Mouse (Mus musculus) urinary bladder, adult 2 months (tissue): Measurements from ENCODE around the gene Cyp2j5. TPM values are rescaled to one million over a fixed set of nuclear protein-coding genes. Genes with fewer than 3 reads are reported as not detected.
A peak's percentile ranks its signal among the peaks of the same experiment; 100 is the strongest.
"Not testable (repeated sequence)": the region's sequence is repeated elsewhere in the genome, so short reads cannot be mapped to it uniquely, and the experiment has no call there.

ENCODE experiments used
- DNase-seq: peaks from one replicate; pipeline ENCODE4 v3.0.0; 2022; ENCODE audit warnings: low spot score
- polyA plus RNA-seq: library from polyadenylated mRNA; depleted of rRNA; stranded (reverse); fragments of >200 nt; gene quantifications from 2 replicates; pipeline ENCODE4 v1.2.3, GENCODE M21; 2012; rRNA removed

Cyp2j5 gene
- not detected in 2 replicates for polyA plus RNA-seq

DNA sequence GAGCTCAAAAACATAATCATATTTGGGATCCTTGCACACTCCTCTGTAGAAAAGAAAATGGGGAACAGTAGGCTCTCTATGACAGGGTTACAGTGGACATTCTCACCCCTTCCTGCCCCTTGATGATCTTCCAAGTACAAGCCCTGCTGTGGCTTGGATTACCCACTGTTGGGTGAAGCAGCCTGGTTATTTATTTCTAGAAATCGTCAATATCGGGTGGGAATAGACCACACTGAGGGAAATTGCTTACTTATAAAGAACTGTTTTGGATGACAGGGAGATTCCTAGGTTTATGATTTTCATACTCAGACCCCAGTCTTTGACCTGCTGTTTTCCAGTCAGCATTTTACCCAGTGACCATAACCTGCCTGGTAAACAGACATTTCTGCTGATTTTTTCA is at the start of gene Cyp2j5:
Gene Cyp2j5, minus strand, starts transcription at position 164 of the 400 bp plus-strand sequence.
- DNase-seq = no peak

DNA sequence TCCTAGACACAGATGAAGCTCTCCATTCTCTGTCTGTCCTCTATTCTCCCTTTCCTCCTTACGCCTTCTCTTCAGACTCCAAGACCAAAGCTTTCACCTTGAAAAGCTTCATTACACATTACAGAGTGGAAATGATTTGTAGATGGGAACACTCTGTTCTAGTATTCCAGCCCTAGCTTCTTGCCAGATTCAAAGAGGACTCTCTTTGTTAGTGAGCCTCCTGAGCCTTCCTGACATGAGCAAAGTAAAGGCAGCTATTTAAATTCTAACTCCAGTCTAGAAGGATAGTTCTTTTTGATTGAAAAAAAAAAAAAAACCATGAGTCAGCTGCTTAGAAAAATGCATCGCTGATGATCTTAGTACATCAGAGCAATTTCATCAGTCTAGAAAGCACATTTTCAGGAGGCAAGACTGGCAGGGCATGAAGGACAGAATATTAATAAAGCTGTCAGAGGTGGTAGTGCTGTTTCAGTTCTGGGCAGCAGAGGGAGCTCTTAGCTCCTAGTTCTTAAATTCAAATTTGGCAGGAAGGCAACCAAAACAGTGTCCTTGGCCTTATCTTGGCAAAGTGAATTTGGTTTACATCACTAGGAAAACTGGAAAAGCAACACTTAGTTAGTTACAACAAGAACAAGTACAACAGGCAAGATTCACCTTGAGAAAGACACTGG is 41.5 kb upstream of the Cyp2j5 start:
- no peak for DNase-seq

DNA sequence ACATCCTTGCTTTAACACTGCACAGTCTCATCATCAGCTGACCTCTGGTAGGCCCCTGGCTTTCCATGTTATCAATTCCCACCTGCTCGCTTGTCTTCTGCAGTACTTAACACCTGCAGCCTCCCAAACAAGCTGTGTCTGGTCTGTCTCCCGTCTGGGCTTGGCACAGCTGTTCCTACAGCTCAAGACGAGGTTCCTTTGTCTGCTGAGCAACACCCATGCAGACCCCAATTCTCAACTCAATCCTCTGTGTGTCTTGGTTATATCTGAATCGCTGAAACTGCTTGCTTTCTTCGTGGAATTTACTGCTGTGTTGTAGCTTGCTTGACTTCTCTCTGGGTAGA is 34.2 kb upstream of the Cyp2j5 start:
- DNase-seq = no peak

DNA sequence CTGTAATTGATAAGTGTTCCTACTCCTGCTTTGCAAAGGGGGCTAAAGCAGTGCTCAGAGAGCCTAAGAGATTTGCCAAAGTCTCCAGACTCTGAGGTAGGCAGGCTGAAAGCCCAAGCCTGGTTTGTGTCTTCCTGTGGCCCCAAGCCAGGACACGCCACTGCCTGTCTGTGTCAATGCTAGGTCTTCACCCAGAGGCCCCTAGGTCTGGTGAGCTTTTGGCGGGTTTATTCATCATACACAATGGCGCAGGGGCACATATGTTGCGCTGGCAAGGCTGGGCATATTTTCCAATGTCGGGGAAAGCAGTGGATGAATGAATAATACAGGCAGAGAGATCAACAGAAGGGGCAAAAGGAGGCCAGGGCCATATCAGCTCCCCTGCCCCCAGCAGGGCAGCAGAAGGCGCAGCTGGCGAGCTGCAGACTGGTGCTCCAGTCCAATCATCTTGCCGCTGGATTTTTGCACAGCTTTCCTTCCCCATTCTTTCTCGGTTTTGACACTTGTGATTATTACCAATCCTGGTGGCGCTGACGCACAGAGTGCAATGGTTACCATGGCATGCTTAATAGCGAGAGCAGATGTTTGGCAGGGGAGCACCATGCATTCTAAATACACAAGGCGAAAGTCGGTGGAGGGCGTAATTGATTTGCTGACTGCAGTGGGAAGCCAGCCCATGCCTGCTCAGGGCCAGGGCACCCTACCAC is 33.7 kb upstream of the Cyp2j5 start:
- no peak for DNase-seq

DNA sequence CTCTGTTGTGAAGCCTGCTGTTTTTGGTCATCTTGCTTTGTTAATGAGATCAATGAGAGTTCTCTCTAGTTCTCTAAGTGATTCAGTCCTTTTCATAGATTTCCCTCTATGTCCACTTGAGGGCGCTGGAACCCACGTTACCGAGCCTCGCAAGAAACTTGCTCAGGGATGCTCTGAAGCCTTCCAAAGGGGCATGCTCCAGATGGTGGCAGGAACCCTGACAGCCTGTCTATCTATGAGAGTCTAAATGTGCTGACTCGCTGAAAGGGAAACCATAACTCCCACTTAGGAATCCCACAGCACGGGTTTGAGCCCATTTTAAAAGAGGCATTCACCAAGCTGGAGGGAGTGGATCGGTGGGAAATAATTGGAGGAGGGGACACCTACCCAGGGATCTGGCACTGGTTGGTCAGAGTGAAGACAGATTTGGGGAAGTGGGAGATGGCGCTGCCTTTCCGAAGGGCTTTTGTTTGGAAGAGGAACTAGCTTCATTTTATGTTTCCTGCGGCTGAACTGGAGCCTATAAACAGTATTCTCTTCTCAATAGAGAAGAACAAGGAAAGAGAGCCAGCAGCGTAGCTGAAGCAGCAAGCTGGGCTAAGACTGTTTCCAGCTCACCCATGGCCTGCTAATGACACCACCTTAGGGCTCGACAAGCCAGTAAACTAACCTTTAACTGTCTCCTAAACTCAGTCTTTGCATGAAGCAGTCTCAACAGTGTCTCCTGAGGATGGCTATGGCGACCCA is 32.8 kb upstream of the Cyp2j5 start:
- no peak for DNase-seq

DNA sequence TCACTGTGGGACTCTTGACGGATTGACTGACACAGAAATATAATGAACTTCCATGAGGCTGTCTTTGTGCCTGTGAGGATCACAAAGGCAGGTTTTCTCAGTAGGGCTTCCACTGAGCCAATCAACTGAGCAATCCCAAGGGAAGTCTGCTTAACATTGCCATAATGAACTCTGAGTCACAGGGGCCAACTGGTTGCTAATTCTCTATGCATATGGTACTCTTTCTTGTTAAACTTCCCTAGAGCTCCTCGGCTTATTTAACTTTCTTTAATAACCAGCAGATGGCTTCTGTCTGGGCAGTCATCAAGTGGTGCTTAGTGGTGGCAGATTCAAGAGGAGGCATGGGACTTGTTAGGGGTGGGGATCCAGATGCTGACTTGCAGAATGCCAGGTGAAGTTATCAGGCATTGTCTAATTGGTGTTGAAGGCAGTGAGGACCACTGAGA is 23.4 kb upstream of the Cyp2j5 start:
- no peak for DNase-seq

DNA sequence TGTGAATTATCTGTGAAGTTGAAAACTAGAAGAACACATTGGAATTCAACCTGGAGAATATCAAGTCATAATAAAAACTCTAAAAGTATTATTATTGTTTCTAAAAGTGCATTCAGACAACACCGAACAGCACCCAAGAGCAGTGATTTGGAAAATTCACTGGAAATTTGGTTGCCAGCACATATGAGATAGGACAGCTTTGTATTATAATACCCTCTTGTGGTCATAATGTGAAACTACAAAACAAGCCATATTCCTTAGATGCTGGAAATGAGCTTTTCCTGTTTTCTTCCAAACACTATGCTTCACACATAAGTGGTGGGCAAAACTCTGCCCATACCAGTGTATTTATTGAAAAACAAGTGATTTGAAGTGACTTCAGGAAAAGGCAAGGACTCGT is 19.5 kb upstream of the Cyp2j5 start:
- DNase-seq = no peak

DNA sequence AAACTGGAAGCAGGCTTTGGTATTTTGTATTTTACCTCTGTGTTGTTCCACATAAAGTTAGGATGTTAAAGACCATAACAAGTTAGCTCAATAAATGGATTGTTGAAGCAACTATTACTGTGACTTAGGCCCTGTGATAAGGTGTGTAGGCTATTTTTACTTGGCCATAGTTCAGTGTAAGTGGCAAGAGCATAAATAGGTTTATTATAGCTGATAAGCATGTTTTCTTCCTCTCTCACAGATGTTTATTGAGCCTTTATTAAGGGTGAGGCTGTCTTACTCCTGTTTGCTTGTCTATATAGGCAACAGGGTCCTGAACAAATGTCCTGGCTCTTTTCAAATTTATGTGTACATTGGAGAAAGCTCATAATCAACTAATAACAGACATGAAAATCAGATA is 17.0 kb upstream of the Cyp2j5 start:
- DNase-seq = no peak

DNA sequence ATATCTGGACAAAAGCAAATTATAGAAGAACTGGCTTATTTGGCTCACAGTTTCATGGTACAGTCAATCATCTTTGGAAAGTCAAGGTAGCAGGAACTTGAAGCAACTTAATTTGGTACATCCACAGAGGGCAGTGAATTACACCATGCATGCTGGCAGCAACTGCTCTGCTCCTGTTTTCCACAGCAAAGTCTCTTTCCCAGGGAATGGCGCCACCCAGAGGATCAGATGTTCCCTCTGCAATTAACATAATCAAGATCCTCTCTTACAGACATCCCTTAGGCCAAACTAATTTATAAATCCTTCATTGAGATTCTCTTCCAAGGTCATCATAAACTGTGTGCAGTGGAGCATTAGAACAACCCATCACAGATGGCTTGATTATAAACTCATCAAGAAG is 16.3 kb upstream of the Cyp2j5 start:
- no peak for DNase-seq

DNA sequence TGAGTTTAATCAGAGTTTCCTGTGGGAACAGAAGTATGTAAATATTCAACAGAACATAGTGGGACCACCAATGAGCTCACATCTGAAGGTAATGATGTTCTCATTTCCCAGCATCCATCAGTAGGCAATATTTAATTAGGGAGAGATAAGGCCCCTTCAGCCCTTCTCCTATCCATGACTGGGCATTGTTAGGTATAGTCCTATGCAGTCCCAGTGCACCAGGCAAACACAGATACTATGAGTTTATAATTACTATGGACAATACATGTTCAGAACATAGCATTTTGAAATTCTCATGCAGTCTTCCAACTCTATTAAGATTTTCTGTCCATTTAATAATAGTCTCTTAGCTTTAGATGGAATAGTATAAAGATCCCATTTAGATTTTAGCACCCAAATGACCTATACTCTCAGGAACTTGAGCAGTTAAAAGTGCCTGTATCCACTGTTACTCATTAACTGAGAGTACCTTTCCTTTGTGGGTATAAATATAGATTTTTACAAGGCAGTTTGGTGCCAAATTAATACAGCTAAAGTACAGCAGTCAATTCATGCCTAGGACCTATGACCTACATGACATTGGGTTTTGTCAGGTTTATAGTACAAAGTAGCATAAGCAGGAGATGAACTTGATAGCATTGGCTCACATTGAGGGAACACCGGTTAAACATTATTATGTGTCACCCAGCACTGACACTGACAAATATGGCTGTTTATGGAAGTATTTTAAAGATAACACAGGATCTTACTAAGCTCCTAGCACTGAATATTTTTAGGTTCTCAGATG is 907 bp upstream of the Cyp2j5 start:
- no peak for DNase-seq

DNA sequence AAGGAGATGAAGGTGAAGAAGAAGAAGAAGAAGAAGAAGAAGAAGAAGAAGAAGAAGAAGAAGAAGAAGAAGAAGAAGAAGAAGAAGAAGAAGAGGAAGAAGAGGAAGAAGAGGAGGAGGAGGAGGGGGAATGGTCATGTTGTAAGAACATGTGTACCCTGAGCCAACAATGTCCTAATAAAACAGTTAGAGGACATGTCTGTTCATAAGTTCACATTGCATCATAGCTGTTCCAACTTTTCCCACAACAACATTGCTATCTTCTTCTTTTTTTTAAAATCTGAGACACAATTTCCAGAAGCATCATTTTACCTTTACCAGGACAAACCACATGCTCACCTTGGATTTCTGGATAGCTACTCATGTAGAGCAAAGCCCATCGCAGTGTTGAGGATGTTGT is 28.5 kb downstream of the Cyp2j5 start:
- no peak for DNase-seq

DNA sequence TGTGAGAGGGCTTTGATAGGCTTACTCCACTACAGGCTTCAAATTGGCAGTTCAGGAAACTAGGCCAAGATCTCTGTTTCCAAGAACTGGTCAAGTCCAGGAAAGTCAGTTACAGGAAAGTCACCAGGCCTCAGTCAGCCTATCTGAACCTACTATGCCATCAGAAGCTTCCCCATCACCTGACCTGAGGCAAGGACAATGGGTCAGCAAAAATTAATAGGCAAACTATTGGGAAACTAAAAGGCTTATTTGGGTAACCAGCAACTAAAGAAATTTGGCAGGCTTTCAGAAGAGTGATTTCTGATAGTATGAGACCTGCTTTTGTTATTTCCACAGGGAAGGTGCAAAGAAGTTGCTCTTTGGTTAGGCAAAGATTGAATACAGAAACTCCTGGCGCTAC is 41.5 kb downstream of the Cyp2j5 start:
- no peak for DNase-seq

DNA sequence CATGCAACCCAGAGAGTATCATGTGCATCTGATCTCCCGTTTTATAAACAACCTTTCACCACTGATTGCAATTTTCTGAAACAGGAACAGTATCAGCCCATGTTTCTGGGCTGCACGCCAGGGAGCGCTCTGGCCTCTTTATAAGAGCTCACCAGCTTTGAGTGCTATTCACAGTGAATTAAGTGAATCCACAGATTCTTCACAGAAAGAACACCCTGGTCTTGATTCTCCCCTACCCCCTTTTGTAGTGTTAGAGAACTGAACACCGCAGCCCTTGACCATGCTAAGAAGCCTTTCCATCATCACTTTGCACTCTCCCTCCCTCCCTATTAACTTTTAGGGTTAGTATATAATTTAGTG is 72.2 kb downstream of the Cyp2j5 start:
- DNase-seq = peak; percentile 23

DNA sequence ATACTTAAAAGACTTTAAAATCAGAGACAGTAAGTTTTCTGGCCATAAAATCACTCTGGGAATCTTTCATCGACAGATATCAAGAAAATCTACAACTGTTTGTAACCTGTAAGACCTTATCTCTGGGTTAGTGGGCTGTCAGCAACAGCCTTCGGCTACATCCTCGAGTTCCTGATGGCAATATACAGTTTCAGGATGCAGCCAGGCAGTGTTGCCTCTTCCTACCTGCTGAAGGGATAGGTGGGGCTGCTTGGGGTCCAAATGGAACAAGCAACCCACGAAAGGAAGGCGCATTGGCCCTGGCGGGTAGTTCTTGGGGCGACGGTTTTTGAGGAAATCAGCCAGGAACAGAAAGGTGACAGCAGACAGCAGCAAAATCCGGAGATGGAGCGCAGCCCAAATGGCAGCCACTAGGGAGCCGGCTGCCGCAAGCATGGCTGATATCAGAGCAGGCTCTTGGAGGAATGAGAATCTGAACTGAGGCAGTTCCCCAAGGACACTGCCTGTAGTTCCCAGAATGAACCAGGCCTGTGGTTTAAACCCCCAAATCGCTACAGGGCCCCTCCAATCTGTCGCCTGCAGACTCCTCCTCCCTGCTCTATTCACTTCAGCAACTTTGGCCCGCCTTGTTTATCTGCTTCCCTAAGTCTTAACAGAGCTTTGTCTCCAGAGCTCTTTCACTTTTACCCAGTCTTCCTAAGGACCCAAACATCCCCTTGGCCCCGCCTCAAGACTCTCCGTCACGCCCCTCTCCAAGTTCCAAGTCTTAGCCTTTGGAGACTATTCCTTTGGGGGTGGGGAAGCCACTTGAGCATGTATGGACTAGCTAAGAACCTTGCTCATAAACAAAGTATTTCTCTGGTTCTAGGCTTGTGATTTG is 72.8 kb downstream of the Cyp2j5 start, which contains the start of gene Cyp2j9:
Gene Cyp2j9, minus strand, starts transcription at position 668 of the 880 bp plus-strand sequence.
- DNase-seq = peak; percentile 33

DNA sequence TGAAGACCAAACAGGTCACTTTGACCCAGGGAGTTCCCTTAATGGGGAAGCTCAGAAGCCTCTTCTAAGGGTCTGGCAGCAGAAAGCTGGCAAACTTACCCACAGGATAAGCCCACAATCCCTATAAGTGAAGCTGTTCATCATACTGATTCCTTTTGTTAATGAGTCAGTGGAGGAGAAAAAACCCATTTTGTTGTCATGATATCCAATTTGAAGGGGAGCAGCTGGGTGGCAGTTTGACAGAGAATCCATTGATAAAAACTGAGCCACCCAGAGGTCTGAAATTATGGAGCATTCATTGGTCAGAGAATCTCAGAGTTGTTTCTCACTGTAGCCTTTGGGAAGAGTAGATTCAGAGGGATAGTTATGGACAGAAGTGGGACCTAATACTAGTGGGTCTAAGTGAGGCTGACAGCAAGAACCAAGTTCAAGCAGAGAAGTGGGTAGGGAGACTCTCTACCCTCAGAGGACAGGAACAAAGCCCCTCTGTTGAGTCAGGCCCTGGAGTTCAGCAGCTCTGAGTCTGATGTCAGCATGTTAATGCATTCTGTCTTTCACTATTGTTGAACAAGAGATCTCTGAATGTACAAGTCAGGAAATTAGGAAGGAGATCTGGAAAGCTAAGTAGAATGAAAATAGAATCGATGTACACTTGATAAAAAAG is 82.4 kb downstream of the Cyp2j5 start:
- DNase-seq = no peak

DNA sequence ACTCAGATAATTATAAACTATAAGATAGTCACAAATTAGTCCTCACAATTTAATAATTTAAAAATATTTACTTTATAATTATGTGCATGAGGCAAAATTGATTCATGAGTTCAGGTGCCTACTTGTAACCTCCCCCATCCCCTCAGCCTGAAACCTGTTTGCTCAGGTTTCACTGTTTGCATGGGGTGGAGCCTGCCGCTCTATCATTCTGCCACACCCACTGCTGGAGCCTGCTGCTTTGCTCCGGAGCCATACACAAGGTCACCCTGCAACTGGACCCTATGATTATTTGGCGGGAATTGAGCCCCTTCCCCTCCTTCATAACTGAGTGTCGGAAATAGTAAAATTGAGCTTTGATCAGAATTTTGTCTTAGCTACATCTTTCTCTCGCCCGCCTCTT is 83.6 kb downstream of the Cyp2j5 start:
- not testable (repeated sequence) for DNase-seq
